Mouse (Mus musculus): ENCODE results near the gene Unc79.

DNA sequence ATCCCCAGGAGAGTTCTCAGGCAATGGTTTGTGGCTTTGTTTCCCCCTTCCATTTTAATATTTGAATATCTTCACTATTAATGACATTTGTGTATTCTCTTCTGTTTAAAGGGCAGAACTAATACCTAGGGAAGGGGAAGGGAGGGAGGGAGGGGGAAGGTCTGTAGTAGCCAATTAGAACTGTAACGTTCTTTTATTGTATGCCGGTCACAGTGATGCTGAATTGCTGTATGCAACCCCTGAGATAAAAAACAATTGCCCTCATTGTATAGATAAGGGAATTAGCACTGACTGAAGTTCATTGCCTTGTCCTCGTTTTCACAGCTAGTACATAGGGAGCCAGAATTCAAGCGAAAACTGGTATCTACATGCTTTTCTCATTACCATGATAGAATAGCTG lies 31.9 kb downstream of the Unc79 start:
- no peak for TF ChIP-seq CTCF (IDR thresholded peaks at IDR 0.05; ENCODE audit: low read depth, low read length)
- no peak for TF ChIP-seq GATA1 (IDR thresholded peaks at IDR 0.05; ENCODE audit: borderline replicate concordance, low read length)
